Mouse (Mus musculus) forebrain, embryonic 11.5 days (tissue): ENCODE measurements at regions not wholly inside any gene's neighbourhood (a gene's known extent, or its start where the extent isn't known, plus 50 kb on each side); places are given as distances from the start of the nearest gene placed in this dataset.
A peak's percentile ranks its signal among the peaks of the same experiment; 100 is the strongest.

Experiments used
- ATAC-seq: fragments of 200-750 bp; cut with Nextera tagmentation; replicated peaks from 2 replicates; pipeline ENCODE4 v1.8.0; 2017; ENCODE audit warnings: moderate TSS enrichment; ENCODE audit not compliant: low FRiP score
- DNase-seq: peaks from one replicate; pipeline ENCODE4 v3.0.0-alpha.2; 2017; ENCODE audit warnings: low spot score
- H3K27ac ChIP-seq: fragments of 300-500 bp; sonication (generic); 2 replicates; pipeline ENCODE4 v1.5.1; 2014; ENCODE audit warnings: low read depth, low read length
- H3K27me3 ChIP-seq: fragments of 300-500 bp; sonication (generic); 2 replicates; pipeline ENCODE4 v1.6.1; 2014; ENCODE audit warnings: mild to moderate bottlenecking, low read length, mixed read lengths; ENCODE audit not compliant: control insufficient read depth, insufficient read depth
- H3K36me3 ChIP-seq: fragments of 300-500 bp; sonication (generic); 2 replicates; pipeline ENCODE4 v1.6.1; 2014; ENCODE audit warnings: mild to moderate bottlenecking, low read length, moderate library complexity, mixed read lengths; ENCODE audit not compliant: control insufficient read depth, insufficient read depth
- H3K4me1 ChIP-seq: fragments of 300-500 bp; sonication (generic); replicated peaks from 2 replicates; pipeline ENCODE4 v1.6.1; 2014; ENCODE audit warnings: low read length, mixed read lengths; ENCODE audit not compliant: control insufficient read depth, insufficient read depth
- H3K4me2 ChIP-seq: fragments of 300-500 bp; sonication (generic); 2 replicates; pipeline ENCODE4 v1.6.1; 2014; ENCODE audit warnings: low read depth, mild to moderate bottlenecking, low read length, moderate library complexity, mixed read lengths; ENCODE audit not compliant: severe bottlenecking
- H3K4me3 ChIP-seq: fragments of 300-500 bp; sonication (generic); 2 replicates; pipeline ENCODE4 v1.5.1; 2014; ENCODE audit warnings: low read depth, low read length
- H3K9ac ChIP-seq: fragments of 300-500 bp; sonication (generic); 2 replicates; pipeline ENCODE4 v1.6.1; 2014; ENCODE audit warnings: low read length
- H3K9me3 ChIP-seq: fragments of 300-500 bp; sonication (generic); 2 replicates; pipeline ENCODE4 v1.6.1; 2016; ENCODE audit warnings: low read length, mixed read lengths; ENCODE audit not compliant: control insufficient read depth
- WGBS: fragments of 180-500 bp; shearing (Covaris S2); extraction: QIAGEN DNeasy Blood & Tissue Kit; methylation state at CpG from one replicate; pipeline ENCODE4 v1.1.7; 2014; 5-methylcytosine and 5-hydroxymethylcytosine counted together

- Histone ChIP-seq H3K27ac (no peak overlapping the region), H3K9ac (no peak overlapping the region), H3K4me2 (no peak overlapping the region), H3K4me3 (no peak overlapping the region), H3K27me3 (no peaks in the 10 kb centered on the region), H3K4me1 (peaks cover 2% of the 10 kb centered on the region; the same call in 1 of the 2 replicates), H3K36me3 (no peaks in the 10 kb centered on the region), H3K9me3 (no peaks in the 10 kb centered on the region)
- ATAC-seq (peak; percentile 67; the same call in 1 of the 2 replicates), DNase-seq (no peak)
- 67% methylated on average over 6 of the region's 6 CpGs for WGBS
Measured at GRCm38 (mm10) chr10:37357304-37358060, 218.8 kb upstream of the Marcks start.

GRCm38 (mm10) chr10:37349261-37349660, 210.5 kb upstream of the Marcks start:
- no peak for ATAC-seq
- H3K4me3 ChIP-seq: no peak overlapping the region

DNA sequence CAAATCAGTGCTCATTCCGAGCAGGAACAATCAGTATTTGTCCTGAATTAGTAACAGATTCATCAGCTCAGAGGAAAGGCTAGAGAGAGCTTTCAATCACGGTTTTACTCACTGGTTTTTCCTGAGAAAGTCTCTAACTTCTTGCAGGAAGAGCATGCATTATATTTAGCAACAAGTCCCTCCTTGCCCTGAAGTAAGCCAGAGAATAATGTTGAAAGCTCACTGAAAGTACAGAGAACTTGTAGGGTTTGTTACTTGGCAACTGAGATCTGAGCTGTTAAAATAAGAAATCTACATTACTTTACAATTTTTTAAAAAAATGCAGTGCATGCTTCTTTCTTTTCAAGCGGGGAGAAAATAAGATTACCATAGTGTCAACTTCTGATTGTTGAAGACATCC, 209.7 kb upstream of the Marcks start:
- no peak overlapping the region for H3K4me3 ChIP-seq
- no peak overlapping the region for H3K27ac ChIP-seq
- H3K4me2 ChIP-seq: no peak overlapping the region
- no peaks in the 10 kb centered on the region for H3K9me3 ChIP-seq
- ATAC-seq (no peak), DNase-seq (no peak)
- H3K27me3 ChIP-seq: no peaks in the 10 kb centered on the region
- 34% methylated on average over 3 of the region's 3 CpGs for WGBS
- no peak overlapping the region for H3K9ac ChIP-seq
- H3K4me1 ChIP-seq: no peaks in the 10 kb centered on the region
- H3K36me3 ChIP-seq: no peaks in the 10 kb centered on the region

More at GRCm38 (mm10) chr10:37349261-37349660, 210.5 kb upstream of the Marcks start:
- no peaks in the 10 kb centered on the region for H3K36me3 ChIP-seq
- H3K9me3 ChIP-seq: no peaks in the 10 kb centered on the region
- no peaks in the 10 kb centered on the region for H3K4me1 ChIP-seq
- no peak overlapping the region for H3K4me2 ChIP-seq
- no peak for DNase-seq
- no peaks in the 10 kb centered on the region for H3K27me3 ChIP-seq
- H3K27ac ChIP-seq: no peak overlapping the region
- H3K9ac ChIP-seq: no peak overlapping the region
- WGBS: 89% methylated on average over 1 of the region's 1 CpGs

- Histone ChIP-seq H3K27me3 (no peaks in the 10 kb centered on the region), H3K4me3 (no peak overlapping the region), H3K36me3 (no peaks in the 10 kb centered on the region), H3K4me1 (no peaks in the 10 kb centered on the region), H3K4me2 (no peak overlapping the region), H3K9ac (no peak overlapping the region), H3K27ac (no peak overlapping the region), H3K9me3 (no peaks in the 10 kb centered on the region)
- DNase-seq (no peak), ATAC-seq (no peak)
- 88% methylated on average over 3 of the region's 3 CpGs for WGBS
Measured at GRCm38 (mm10) chr10:37347661-37348060, 208.9 kb upstream of the Marcks start.

GRCm38 (mm10) chr10:37342675-37343074, 204.0 kb upstream of the Marcks start:
- Histone ChIP-seq H3K4me2 (no peak overlapping the region), H3K9ac (no peak overlapping the region), H3K4me1 (no peaks in the 10 kb centered on the region), H3K27me3 (no peaks in the 10 kb centered on the region), H3K9me3 (no peaks in the 10 kb centered on the region), H3K4me3 (no peak overlapping the region), H3K27ac (no peak overlapping the region), H3K36me3 (no peaks in the 10 kb centered on the region)
- no peak for ATAC-seq
- DNase-seq: no peak

DNA sequence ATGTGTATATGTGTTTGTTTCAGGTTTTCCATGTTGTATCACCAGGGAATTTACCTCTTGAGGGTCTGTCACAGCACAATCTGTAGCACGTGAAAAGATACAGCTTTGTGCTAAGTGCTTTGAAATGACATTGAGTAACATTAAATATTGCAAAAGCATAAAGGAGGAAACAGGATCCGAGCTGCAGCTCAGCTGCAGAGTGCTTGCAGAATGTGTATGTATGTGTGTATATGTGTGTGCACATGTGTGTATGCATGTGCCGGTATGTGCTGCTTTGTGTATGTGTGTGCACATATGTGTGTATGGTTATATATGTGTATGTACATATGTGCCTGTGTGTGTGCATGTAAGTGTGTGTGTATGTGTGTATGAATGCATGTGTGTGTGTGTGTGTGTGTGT, 200.9 kb upstream of the Marcks start:
- Histone ChIP-seq H3K27me3 (no peaks in the 10 kb centered on the region), H3K4me3 (no peak overlapping the region), H3K27ac (no peak overlapping the region), H3K4me1 (no peaks in the 10 kb centered on the region; the same call in 1 of the 2 replicates), H3K9ac (no peak overlapping the region), H3K9me3 (no peaks in the 10 kb centered on the region), H3K4me2 (no peak overlapping the region), H3K36me3 (no peaks in the 10 kb centered on the region)
- 93% methylated on average over 3 of the region's 3 CpGs for WGBS
- ATAC-seq (no peak), DNase-seq (no peak)

- Histone ChIP-seq H3K9ac (no peak overlapping the region), H3K9me3 (no peaks in the 10 kb centered on the region), H3K27me3 (no peaks in the 10 kb centered on the region), H3K4me3 (no peak overlapping the region), H3K36me3 (no peaks in the 10 kb centered on the region), H3K4me1 (no peaks in the 10 kb centered on the region; the same call in 1 of the 2 replicates), H3K27ac (no peak overlapping the region), H3K4me2 (no peak overlapping the region)
- DNase-seq (no peak), ATAC-seq (no peak)
- 71% methylated on average over 4 of the region's 4 CpGs for WGBS
Measured at GRCm38 (mm10) chr10:37338073-37338912, 199.6 kb upstream of the Marcks start.

GRCm38 (mm10) chr10:37337172-37337620, 198.5 kb upstream of the Marcks start:
- no peak overlapping the region for H3K27ac ChIP-seq
- 69% methylated on average over 3 of the region's 3 CpGs for WGBS
- H3K4me1 ChIP-seq: no peaks in the 10 kb centered on the region; the same call in 1 of the 2 replicates
- no peaks in the 10 kb centered on the region for H3K27me3 ChIP-seq
- no peaks in the 10 kb centered on the region for H3K36me3 ChIP-seq
- ATAC-seq (no peak), DNase-seq (no peak)
- no peak overlapping the region for H3K4me2 ChIP-seq
- no peak overlapping the region for H3K4me3 ChIP-seq
- H3K9ac ChIP-seq: no peak overlapping the region
- H3K9me3 ChIP-seq: no peaks in the 10 kb centered on the region
